Mouse (Mus musculus): Measurements from ENCODE around the gene Gp1ba. TPM values are rescaled to one million over a fixed set of nuclear protein-coding genes. Genes with fewer than 3 reads are reported as not detected.

Gene Gp1ba
- total and polyA plus RNA-seq, 3 experiments = 0.03 to 0.12 TPM; not detected in 1

DNA sequence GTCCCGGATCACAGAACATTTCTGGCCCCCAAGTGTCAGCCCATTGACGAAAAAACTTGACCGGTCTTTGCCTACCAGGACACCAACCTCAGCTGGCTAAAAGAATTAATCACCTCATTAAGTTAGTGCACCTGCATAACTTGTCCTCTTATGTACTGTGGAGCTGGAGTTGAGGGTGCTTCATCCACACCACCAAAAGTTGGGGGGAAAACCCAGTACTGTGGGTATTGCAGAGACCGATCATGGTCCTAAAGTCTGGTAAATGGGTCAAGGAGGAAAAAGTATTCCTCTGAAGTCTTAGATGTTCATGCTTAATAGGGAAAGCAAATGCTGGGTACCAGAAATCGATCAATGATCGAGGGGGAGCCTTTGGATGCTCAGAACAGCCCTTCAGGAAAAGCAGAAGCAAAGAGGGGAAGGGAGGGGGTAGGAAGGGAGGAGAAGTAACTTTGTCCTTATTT lies 14.0 kb downstream of the Gp1ba start:
- no peak for DNase-seq

- peak; percentile 84 for DNase-seq
These were observed 14.6 kb downstream of the Gp1ba start for GRCm38 (mm10) chr11:70653345-70654197.

- peak; percentile 87 for DNase-seq
These were observed 15.4 kb downstream of the Gp1ba start, which contains the start of gene Pfn1 for GRCm38 (mm10) chr11:70654198-70654922. Gene Pfn1, minus strand, starts transcription at chr11:70654644.

GRCm38 (mm10) chr11:70654923-70655570 lies 16.1 kb downstream of the Gp1ba start:
- DNase-seq = peak; percentile 93

GRCm38 (mm10) chr11:70655571-70656455 lies 16.9 kb downstream of the Gp1ba start:
- DNase-seq = peak; percentile 90

GRCm38 (mm10) chr11:70656456-70656927 lies 17.6 kb downstream of the Gp1ba start:
- DNase-seq = peak; percentile 60

- peak; percentile 43 for DNase-seq
These were observed 18.0 kb downstream of the Gp1ba start, which contains the start of gene Eno3 for GRCm38 (mm10) chr11:70656964-70657363. Gene Eno3, plus strand, starts transcription at chr11:70657202.

DNA sequence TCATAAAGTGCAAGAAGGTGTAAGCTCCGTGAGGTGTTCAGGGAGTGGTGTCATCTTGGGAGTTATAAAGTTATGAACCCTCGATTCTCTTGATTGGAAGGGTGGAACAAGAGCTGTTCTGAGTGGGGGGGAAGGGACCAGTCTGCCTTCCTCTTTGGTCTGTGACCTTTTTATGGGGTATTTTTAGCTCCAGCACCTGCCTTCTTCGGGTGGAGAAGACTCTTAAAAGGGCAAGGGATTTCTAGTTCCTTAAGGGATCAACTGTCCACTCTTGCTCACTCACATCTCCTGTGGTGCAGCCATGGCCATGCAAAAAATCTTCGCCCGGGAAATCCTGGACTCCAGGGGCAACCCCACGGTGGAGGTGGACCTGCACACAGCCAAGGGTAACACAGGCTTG lies 18.7 kb downstream of the Gp1ba start:
- peak; percentile 2 for DNase-seq

GRCm38 (mm10) chr11:70657991-70658390 lies 19.1 kb downstream of the Gp1ba start:
- no peak for DNase-seq

DNA sequence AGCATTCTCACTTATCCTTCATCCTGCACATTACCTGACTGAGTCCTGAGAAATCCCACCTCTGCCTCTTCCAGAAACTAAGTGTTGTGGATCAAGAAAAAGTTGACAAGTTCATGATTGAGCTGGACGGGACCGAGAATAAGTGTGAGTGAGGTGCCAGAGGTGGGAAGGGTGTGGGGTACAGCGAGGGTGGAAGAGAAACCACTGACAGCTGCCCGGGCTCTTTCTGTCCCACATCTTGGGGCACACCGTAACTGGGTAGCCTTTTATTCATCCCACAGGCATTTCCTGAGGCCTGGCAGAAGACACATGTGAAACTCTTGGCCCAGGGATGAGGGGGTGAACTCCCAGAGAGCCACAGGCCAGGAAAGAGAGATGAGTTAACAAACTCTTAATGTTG lies 19.6 kb downstream of the Gp1ba start:
- DNase-seq = no peak

GRCm38 (mm10) chr11:70658942-70659341 lies 20.0 kb downstream of the Gp1ba start:
- DNase-seq = no peak

GRCm38 (mm10) chr11:70660571-70660970 lies 21.6 kb downstream of the Gp1ba start:
- DNase-seq = peak; percentile 3

- DNase-seq = no peak
These were observed 24.2 kb downstream of the Gp1ba start for GRCm38 (mm10) chr11:70663101-70663500.

DNA sequence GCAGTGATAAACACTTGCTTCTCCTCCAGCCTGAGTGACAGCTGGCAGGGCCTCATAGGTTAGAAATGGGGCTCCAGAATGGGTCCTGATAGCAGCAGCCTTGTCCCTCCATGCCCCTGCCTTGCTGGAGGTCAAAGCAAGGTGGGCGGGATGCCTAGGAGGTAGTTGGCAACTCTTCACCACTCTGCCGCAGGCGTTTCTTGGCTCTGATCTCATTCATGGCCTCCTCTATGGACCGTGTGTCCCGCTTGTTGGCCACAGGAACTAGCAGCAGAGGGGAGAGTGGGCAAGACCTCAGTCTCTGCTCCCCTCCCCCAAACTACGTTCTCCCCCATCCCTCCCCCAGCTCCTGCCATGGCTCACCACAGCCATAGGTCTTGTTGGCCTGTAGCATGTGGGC lies 25.0 kb downstream of the Gp1ba start:
- no peak for DNase-seq

DNA sequence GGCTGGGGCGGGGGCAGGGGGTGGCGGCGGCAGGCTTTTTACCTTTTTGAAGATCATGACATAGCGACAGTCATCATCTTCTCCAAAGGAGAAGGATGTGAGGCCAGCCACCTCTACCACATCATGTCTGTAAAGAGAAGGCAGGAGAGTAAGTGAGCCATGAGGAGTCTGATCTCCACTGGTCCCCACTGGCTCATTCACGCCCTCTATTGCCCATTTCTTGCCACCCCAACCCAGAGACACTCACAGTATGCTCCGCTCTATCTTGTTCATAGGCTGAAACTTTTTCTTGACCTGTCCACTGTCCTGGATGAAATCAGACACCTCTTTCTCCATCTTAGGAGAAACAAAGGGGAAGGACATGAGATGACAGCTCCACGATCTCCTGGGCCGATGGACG lies 25.8 kb downstream of the Gp1ba start:
- no peak for DNase-seq

GRCm38 (mm10) chr11:70666687-70667086 lies 27.8 kb downstream of the Gp1ba start:
- no peak for DNase-seq

GRCm38 (mm10) chr11:70667271-70668150 lies 28.6 kb downstream of the Gp1ba start:
- peak; percentile 6 for DNase-seq

- DNase-seq = no peak
These were observed 29.4 kb downstream of the Gp1ba start for GRCm38 (mm10) chr11:70668335-70668770.

- peak; percentile 98 for DNase-seq
These were observed 30.0 kb downstream of the Gp1ba start, which contains the start of gene Spag7 for GRCm38 (mm10) chr11:70668771-70669505. Gene Spag7, minus strand, starts transcription at chr11:70669416.
